Mouse (Mus musculus): ENCODE data around the gene Fam219b.

DNA sequence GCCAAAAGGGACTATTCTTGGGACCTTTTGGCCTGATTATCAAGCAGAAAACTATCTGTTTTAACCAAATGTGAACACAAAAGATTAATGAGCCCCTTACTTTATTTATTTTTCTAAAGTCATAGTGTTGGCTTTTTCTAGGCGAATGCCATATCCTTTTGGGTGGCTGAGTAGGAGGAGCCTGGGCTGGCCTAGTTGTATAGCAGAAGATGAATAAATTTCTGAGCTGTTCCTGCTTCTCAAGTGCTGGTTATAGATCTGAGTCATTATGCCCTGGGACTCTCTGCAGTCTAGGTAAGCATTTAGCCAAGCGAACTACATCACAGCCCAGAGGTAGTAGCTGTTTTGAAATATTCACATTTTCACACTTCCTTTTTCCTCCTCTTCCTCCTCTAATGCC is 11.8 kb upstream of the Fam219b start:
- TF ChIP-seq MAX (IDR thresholded peaks at IDR 0.05; ENCODE audit: low read depth) (no peak), POLR2AphosphoS2 (IDR thresholded peaks at IDR 0.05; ENCODE audit: insufficient read length, low read depth) (no peak), POLR2A (IDR thresholded peaks at IDR 0.05; ENCODE audit: insufficient read length, low read depth) (no peak), E2F4 (IDR thresholded peaks at IDR 0.05; ENCODE audit: insufficient read depth) (no peak), MYOG (IDR thresholded peaks at IDR 0.05; ENCODE audit: control insufficient read depth in 1 of 3, insufficient read depth in 1 of 3, insufficient read length in 2 of 3, low read depth in 2 of 3) (no peak), SRF (IDR thresholded peaks at IDR 0.05; ENCODE audit: control insufficient read depth, insufficient read length, low read depth) (no peak), MYOD1 (IDR thresholded peaks at IDR 0.05; ENCODE audit: control insufficient read depth in 1 of 3, insufficient read length in 2 of 3, low read depth in 2 of 3) (no peak), USF1 (IDR thresholded peaks at IDR 0.05; ENCODE audit: low read depth) (no peak)
